Mouse (Mus musculus) large intestine, adult 2 months (tissue): ENCODE data around the gene Pfpl. TPM values are rescaled to one million over a fixed set of nuclear protein-coding genes. Genes with fewer than 3 reads are reported as not detected.

Experiments used
- DNase-seq: peaks from one replicate; pipeline ENCODE4 v3.0.0-alpha.2; 2012; ENCODE audit warnings: low read depth, low spot score
- WGBS: fragments of 180-500 bp; shearing (Covaris S2); methylation state at CpG from one replicate; pipeline ENCODE4 v1.1.7; 2018; 5-methylcytosine and 5-hydroxymethylcytosine counted together
- polyA plus RNA-seq: library from polyadenylated mRNA; depleted of rRNA; stranded (reverse); fragments of >200 nt; gene quantifications from 2 replicates; pipeline ENCODE4 v1.2.3, GENCODE M21; 2012; rRNA removed

Pfpl gene
- polyA plus RNA-seq: not detected in 2 replicates

DNA sequence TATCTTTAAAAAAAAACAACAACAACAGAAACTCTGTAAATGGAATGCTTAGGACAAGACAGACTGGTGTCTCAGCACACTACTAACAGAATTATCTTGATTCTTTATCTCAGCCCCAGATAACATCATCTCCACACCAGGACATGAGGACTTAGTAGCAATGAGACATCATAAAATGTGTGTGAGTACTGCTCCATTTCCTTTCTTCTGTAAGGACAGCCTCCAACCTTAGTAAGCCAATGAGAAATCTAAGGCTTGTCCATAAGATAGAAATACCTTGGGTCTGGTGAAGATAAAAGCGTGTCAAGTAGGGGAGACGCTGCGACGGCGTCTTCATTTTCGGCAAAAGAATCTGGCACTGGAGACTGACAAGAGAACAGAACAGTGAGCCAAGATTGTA, at the start of gene Pfpl:
Gene Pfpl (plus strand): TSS at position 301 of the 400 bp plus-strand sequence.
- 94% methylated on average over 6 of the region's 6 CpGs for WGBS
- DNase-seq: no peak

DNA sequence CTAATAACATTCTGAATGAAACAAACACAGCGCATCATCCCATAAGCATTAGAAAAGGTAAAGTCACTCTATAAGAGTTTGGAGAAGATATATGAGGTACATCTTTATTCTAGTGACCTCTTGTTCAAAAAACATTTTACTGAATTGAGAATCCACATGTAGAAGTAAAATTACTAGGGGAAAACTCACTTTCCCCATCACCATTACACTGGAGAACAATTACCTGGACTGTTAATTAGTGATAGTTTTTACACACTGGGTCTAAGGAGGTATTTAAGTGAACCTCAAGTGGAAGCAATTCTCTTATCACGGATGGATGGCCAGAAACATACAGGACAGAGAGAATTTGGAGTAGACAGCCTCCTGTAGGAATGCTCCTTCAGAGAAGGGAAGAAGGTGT, 40.7 kb upstream of the Pfpl start, which contains the start of gene Olfr1440:
Gene Olfr1440 (plus strand): TSS at position 301 of the 400 bp plus-strand sequence.
- WGBS: 80% methylated on average over 2 of the region's 2 CpGs
- DNase-seq: no peak

DNA sequence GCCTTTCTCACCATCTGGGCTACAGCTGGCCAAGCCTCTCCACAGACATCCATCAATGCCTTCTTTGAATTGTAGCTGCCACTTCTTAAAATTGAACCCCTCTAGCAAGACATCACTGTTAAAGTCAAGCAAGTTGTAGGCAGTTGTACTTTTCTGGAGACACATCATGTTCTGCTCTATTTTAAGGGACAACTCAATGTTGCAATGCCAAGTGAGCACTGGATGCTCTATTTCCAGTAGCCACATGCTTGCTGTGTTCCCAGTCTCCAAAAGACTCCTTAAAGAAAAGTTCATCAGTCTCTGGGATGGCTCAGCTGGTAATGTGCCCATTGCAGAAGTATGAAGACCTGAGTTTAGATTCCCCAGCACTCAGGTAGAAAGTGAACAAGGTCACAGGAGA, 14.0 kb upstream of the Pfpl start:
- no peak for DNase-seq

DNA sequence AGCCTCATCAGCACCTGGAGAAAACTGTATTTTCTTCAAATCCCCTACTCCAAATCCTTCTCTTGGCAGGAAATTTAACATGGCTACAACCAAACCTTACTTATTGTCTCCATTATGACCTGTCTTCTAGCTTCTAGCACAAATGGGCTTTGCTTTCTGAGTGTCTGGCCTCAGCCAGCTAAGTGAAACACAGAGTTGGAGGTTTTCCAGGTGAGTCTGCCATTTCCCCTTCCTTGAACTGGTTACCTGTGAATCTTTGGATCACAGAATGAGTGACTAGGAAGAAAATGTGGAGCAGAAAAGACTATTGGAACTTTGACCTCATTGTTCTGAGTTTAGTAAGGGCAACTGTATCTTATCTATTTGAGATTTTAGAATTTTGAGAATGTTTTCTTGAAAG, 10.3 kb upstream of the Pfpl start, which contains the start of gene Olfr1441:
Gene Olfr1441 (plus strand): TSS at position 73 of the 400 bp plus-strand sequence.
- DNase-seq: no peak

DNA sequence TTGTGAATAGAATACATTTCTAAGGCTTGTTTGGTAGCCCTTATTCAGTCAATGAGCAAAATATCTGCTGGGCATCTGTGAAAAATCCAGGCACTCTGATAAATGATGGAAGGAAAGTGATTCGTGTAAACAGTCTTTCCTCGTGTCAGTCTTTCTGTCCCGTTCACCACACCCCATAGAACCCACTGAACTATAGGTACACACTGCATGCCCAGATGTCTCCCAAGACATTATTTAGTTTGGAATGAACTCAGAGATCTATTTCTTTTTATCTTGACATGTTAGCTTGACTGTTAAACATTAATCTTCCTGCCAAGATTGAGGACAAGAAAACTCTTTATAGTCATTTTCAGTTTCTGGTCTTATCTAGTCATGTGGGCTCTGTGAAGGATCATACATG, 9.4 kb upstream of the Pfpl start:
- DNase-seq: no peak
- 18% methylated on average over 3 of the region's 3 CpGs for WGBS

DNA sequence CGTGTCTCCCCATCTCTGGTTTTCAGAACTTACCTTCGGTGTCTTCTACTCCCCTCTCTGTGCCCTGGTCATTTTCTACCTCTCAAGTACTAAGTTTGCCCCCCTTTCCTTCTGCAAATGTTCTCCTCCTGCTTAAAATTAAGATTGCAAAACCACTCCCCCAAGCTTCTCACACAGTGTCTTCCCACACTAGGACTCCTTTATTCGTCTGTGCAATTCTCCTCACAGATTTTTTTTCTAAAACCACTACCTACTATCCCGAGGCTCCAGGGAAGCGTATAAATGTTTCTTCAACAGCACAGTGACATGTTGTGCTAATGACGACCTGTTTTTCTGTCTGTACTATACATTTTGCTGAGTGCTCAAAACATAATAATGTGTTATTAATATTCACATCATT, 7.2 kb upstream of the Pfpl start:
- 77% methylated on average over 6 of the region's 6 CpGs for WGBS
- no peak for DNase-seq

DNA sequence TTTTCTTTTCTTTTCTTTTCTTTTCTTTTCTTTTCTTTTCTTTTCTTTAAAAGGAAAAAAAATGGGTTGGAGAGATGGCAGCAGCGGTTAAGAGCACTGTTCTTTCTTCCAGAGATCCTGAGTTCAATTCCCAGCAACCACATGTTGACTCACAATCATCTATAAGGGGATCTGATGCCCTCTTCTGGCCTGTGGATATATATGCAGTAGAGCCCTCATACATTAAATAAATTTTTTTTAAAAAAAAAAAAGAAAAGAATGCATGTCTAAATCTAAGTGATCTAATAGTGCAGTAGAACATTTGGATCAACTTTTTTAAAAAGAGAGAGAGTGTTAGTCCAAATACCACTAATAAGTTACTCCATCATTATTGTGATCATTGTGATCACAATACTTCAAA, 6.0 kb upstream of the Pfpl start:
- no peak for DNase-seq
- 90% methylated on average over 1 of the region's 1 CpGs for WGBS

DNA sequence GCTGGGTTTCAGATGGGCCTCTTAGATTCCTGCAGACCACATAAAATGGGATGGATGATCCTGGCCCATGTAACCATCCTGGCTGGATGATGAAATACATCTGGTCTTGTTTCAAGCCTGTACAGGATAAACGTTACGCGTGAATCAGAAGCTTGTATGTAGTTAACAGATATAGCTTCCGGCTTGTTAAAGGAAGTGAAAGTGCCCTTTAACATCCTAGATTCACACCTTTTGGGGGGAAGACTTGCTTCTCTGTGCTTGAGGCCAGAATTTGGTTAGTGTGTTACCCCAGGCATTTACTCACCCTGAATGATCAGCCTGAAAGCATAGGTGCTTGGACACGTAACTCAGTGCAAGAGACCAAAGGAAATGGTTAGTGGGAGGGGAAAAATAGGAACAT, 604 bp upstream of the Pfpl start:
- 75% methylated on average over 5 of the region's 5 CpGs for WGBS

DNA sequence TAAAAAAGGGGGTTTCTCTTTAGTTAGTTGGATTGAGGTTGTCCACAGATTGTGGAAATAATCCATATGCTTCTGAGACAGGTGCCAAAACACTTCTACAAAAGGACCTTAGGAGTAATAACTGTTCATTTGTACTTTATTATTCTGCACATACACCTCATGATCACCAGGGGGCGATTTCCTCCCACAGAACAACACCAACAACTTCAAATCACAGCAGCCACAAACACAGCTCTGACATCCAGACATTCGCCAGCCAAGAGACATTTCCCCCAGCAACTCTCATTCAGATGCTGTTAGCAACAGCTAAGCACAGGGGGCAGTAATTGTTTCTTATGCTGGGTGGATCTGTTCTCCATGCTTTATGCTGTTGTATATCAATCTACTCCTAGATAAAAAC, 5.3 kb downstream of the Pfpl start:
- no peak for DNase-seq
- WGBS: 3% methylated on average over 2 of the region's 2 CpGs

More for the DNA sequence above, 604 bp upstream of the Pfpl start:
- no peak for DNase-seq

DNA sequence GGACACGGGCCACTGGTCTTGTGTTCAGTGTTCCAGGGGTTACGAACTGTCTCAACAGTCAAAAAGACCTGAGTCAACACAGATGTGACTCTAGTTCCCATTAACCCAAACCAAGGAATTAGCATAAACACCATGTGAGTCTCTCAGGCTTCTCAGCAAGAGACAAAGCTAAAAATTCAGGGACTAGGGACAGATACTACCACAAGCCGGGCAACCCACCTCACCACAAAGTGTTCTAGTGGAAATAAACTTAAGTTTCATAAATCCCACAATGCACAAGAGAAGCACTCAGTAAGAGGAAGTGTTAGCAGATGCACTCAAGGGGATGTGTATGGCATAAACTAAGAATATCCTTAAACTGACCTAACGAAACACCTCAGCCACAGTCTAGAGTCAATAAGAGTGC, 7.3 kb downstream of the Pfpl start:
- WGBS: 79% methylated on average over 4 of the region's 4 CpGs
- DNase-seq: no peak

DNA sequence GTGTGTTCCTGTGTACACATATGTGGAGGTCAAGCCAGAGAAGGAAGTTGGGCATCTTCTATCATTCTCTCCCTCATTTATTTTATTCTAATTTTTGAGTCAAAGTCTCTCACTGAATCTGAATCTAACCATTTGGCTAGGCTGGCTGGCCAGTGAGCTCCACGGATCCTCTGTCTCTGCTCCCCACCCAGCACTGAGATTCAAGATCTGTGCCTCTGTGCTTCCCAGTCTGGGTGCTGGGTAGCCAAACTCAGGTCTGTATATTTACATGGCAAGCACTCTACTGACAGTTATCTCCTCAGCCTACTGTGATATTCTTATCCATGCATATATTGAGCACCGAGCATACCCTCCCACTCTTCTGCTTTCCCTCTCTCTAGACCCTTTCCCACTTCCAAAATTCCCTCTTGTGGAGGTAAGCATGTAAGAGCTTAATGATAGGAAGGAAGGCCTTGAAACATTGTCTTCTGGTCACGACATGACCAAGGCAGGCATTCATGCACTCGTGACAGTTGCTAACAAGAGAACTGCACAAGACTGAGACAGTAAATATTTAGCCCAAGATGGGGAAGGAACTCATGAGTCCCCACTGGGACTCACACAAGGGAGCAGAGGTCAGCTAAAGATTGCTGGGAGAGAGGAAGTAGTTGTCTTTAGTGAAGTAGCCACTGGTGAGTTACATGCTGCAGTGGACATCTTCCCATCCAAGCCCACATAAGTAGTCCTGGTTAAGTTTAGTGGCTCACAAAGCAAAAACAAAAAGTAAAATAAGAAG, 8.2 kb downstream of the Pfpl start:
- WGBS: 63% methylated on average over 4 of the region's 4 CpGs
- no peak for DNase-seq

DNA sequence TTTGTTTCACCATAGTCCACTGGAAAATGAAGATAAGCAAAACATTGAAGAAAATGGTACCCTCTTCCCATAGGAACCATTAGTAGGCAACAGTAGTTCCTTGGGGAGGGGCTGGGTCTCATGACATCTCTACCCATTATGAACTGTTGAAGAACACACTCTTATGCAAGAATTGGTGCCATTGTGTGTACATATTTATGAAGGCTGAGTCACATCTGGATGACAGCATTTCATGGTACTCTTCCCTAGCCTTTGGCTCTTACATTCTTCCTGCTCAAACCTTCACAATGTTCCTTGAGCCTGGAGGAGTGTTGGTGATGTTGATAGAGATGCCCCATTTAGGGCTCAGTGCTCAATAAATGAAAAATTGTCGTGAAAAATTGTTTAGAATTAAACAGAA, 11.9 kb downstream of the Pfpl start:
- no peak for DNase-seq
- WGBS: 45% methylated on average over 1 of the region's 1 CpGs

DNA sequence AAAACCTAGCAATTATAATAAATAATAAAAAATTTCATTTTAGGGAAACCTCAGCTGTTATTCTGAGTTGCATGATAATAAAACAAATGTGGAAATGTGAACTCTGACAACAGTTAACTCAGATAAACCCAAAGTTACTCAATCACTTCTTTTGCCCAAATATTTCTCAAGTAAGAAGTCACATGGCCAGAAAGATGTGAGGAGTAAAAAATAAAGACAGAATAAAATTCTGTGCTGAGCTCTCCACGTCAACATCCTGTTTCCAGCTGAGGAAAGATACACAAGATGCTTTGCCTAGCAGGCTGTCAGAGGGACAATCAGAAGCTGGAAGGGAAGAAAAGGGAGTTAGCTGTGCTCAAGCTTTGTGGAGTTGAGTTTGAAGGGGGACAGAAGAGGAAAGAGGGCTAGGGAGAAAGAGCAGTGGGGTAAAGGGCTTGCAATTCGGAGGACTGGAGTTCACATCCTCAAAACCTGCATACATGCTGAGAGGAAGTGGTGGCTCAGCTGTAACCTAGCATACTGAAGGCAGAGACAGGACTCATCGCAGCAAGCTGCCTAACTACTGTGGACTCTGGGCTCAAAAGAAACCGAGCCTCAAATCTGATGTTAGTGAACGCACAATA, 12.5 kb downstream of the Pfpl start:
- no peak for DNase-seq
- 50% methylated on average over 5 of the region's 5 CpGs for WGBS

DNA sequence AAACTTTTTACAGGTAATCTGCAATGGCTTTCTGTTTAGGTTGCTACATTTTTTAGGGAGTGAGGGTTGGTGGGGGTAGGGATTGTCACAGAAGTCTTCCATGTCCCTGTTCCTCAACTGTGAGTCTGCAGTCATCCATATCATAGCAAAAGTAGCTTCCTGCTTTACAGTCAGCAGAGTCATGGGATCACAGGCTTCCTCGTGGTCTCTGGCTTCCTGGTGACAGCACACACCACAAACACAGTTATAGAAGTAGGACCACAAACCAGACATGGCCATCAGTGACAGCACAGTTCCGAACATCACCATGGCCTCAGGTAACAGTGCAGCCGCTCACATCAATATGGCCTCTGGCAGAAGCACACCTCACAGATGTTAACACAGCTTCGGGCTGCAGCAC, 14.9 kb downstream of the Pfpl start:
- 73% methylated on average over 4 of the region's 4 CpGs for WGBS

DNA sequence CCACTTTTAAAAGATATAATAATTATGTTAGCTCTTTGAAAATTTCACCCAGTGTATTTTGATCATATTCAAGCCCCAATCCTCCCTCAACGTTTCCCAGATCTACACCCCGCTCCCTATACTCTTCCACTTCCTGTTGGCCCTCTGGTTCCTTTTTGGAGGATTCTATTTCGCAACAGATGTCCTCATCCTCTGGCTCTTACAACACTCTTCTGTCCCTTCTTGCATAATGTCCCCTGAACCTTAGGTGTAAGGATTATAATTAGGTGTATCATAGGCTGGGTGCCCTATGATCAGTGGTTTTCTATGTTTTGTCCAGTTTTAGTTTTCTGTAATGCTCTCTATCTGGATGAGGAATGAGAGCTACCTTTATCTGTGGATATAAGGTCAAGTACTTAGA, 17.3 kb downstream of the Pfpl start:
- no peak for DNase-seq
- WGBS: 65% methylated on average over 3 of the region's 3 CpGs

More for the DNA sequence above, 14.9 kb downstream of the Pfpl start:
- DNase-seq: no peak

DNA sequence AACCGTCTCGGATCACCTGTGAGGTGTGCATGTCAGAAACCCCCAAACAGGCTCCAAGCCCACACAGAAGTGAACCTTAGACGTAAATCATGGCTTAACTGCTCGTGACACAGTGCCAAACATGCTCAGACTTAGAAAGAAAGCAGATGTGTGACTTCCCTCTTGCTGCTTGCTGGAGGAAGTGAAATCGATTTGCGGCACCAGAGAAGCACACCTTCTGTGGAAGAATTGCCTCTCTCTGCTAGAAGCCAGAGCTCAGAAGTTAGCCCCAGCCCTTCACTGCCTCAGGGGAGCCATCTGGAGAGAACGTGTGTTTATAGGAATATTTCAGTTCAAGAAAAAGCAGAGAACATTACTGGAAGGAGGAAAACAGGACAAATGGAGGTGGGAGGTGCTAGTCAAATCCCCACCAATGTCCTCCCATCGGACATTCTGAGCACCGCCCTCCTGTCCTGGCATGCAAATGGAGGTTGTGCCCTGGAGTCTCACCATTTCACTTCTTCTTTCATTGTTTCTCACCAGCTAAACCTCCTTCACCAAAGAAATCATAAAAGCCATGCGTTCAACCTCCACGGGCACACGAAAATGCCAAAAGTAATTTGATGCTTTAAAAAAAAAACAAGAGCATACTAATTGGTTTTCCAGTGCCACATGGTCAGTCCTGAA, 29.8 kb downstream of the Pfpl start:
- WGBS: 42% methylated on average over 12 of the region's 12 CpGs
- DNase-seq: no peak

DNA sequence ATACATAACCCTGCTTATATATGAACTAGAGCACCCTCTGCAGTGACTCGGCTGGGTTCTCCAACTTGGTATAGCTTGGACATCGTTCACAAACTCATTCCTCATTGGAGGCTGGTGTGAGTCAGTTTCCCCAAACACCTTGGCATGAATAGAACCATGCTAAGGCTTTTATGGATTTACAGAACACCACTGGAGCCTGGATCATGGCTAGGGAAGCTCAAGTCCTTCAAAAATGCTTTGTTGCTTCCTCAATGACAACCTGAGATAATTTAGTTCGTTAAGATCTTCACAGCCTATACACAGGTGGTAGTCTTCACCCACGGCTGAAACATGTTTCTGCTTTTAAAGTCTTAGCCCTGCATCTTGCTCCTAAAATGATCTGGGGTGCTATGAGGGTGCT, 31.8 kb downstream of the Pfpl start:
- 67% methylated on average over 4 of the region's 4 CpGs for WGBS
- no peak for DNase-seq

DNA sequence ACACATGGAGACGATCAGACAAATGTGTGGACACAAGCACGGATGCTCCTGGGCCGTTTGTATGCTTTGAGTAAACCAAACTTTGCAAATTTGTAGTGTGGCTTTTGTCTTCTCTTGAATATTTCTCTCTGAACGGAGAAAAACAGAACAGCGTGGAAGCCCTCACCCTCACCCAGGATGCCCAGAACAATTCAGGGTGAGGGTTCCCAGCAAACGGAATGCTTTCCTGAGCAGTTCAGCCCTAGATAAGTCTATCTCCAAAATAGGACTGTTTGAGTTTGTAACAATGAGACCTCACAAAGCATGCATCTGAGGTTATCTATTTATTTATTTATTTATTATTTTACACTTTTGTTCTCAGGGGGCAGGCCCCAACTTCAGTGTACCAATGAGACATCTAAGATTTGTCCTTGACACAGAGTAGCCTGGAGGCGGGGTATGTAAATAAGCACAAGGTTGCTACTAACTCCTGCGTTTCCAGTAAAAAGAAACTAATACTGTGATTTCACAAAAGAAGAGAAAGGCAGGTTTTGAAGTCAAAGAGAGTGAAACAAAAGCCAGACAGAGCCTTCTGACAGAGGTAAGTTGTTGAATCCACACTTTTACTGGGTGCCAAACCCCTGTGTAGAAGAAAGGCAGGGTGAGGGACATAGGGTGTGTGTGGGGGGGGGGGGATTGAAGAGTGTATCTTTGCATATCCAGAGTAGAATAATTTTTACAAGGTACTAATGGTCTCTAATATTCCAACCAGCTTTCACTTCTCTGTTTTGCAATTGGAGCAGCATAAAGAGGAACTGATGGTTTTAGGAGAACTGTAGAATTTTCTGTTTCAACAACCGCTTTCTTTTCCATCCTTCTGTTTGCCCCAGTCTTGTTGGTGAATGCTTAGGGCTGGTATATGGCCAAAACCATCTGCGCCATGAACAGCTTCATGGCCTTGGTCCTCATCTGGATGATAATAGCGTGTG, 32.9 kb downstream of the Pfpl start, which contains the start of gene Mpeg1:
Gene Mpeg1 (plus strand): TSS at position 498 of the 968 bp plus-strand sequence.
- DNase-seq: no peak
- WGBS: 73% methylated on average over 11 of the region's 11 CpGs

DNA sequence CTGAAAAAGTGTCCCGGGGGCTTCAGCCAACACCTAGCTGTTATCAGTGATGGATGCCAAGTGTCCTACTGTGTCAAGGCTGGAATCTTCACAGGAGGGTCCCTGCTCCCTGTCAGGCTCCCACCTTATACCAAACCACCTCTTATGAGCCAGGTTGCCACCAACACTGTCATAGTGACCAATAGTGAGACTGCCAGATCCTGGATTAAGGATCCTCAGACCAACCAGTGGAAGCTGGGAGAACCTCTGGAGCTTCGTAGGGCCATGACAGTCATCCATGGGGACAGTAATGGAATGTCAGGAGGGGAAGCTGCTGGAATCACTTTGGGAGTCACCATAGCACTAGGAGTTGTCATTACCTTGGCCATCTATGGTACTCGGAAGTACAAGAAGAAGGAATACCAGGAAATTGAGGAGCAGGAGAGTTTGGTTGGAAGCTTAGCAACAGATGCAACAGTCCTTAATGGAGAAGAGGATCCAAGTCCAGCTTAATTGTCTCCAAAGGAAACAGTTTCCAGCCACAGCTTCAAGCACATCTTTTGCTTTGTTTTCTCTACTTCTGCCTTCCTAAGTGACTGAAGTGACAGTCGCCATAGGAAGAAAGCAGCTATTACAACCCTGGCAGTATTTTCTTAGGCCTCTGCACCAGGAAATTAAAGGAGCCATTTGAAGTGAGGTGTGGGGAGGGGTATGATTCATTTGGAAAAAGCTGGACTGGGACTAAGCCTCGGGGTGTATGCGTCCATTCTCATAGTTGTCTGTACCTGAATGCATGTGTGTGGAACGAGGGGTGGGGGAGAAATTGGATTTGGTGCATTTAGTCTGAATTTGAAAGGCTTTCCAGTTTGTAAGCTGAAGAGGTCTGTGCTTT, 35.4 kb downstream of the Pfpl start:
- WGBS: 64% methylated on average over 7 of the region's 7 CpGs
- DNase-seq: no peak
